Mouse (Mus musculus) fibroblast of lung, adult 2 months (primary cell): ENCODE data around the gene Kcnk15.

Source experiments
- DNase-seq: peaks from one replicate; pipeline ENCODE4 v3.0.0-alpha.2; 2011; ENCODE audit warnings: low read depth

The Kcnk15 gene

GRCm38 (mm10) chr2:163853461-163853901, at the start of gene Kcnk15:
Kcnk15 (plus strand) TSS chr2:163853651.
- DNase-seq = no peak

GRCm38 (mm10) chr2:163803838-163804237, 49.6 kb upstream of the Kcnk15 start:
- no peak for DNase-seq

- DNase-seq = no peak
Measured at GRCm38 (mm10) chr2:163809166-163809565, 44.3 kb upstream of the Kcnk15 start.

GRCm38 (mm10) chr2:163809704-163810103, 43.7 kb upstream of the Kcnk15 start:
- peak; percentile 78 for DNase-seq

GRCm38 (mm10) chr2:163813077-163813476, 40.4 kb upstream of the Kcnk15 start:
- peak; percentile 73 for DNase-seq

- peak; percentile 86 for DNase-seq
Measured at GRCm38 (mm10) chr2:163814739-163815465, 38.5 kb upstream of the Kcnk15 start.

GRCm38 (mm10) chr2:163820607-163821006, 32.8 kb upstream of the Kcnk15 start, which contains the start of gene Ccn5:
Ccn5 (plus strand) TSS chr2:163820861.
- peak; percentile 95 for DNase-seq

GRCm38 (mm10) chr2:163823248-163823647, 30.2 kb upstream of the Kcnk15 start:
- no peak for DNase-seq

GRCm38 (mm10) chr2:163823771-163824170, 29.7 kb upstream of the Kcnk15 start:
- DNase-seq = no peak

- DNase-seq = no peak
Measured at GRCm38 (mm10) chr2:163825861-163826260, 27.6 kb upstream of the Kcnk15 start.

- DNase-seq = peak; percentile 68
Measured at GRCm38 (mm10) chr2:163826494-163826893, 27.0 kb upstream of the Kcnk15 start.

- no peak for DNase-seq
Measured at GRCm38 (mm10) chr2:163831163-163831562, 22.3 kb upstream of the Kcnk15 start.

- no peak for DNase-seq
Measured at GRCm38 (mm10) chr2:163838043-163838442, 15.4 kb upstream of the Kcnk15 start.

- DNase-seq = no peak
Measured at GRCm38 (mm10) chr2:163839519-163839918, 13.9 kb upstream of the Kcnk15 start.

GRCm38 (mm10) chr2:163842043-163842442, 11.4 kb upstream of the Kcnk15 start:
- DNase-seq = no peak

GRCm38 (mm10) chr2:163857233-163857632, 3.8 kb downstream of the Kcnk15 start:
- no peak for DNase-seq

- no peak for DNase-seq
Measured at GRCm38 (mm10) chr2:163858254-163858947, 5.0 kb downstream of the Kcnk15 start.

- DNase-seq = no peak
Measured at GRCm38 (mm10) chr2:163865311-163865710, 11.9 kb downstream of the Kcnk15 start.

- DNase-seq = no peak
Measured at GRCm38 (mm10) chr2:163866061-163866460, 12.6 kb downstream of the Kcnk15 start.

GRCm38 (mm10) chr2:163869783-163870182, 16.3 kb downstream of the Kcnk15 start:
- DNase-seq = no peak

GRCm38 (mm10) chr2:163871266-163871665, 17.8 kb downstream of the Kcnk15 start:
- DNase-seq = no peak

- no peak for DNase-seq
Measured at GRCm38 (mm10) chr2:163871906-163872305, 18.5 kb downstream of the Kcnk15 start.

GRCm38 (mm10) chr2:163874877-163875276, 21.4 kb downstream of the Kcnk15 start:
- no peak for DNase-seq
